Mouse (Mus musculus) erythroblast, embryonic 14.5 days (primary cell): Measurements from ENCODE around the gene Gm6040.

Source experiments
- GATA1 ChIP-seq: IDR thresholded peaks from 2 replicates; pipeline ENCODE4 v1.6.1; 2012; ENCODE audit warnings: low read length, inconsistent platforms, mixed read lengths
- TAL1 ChIP-seq: IDR thresholded peaks from 3 replicates; pipeline ENCODE4 v1.6.1; 2012; ENCODE audit warnings: low read length, inconsistent platforms, mixed read lengths

DNA sequence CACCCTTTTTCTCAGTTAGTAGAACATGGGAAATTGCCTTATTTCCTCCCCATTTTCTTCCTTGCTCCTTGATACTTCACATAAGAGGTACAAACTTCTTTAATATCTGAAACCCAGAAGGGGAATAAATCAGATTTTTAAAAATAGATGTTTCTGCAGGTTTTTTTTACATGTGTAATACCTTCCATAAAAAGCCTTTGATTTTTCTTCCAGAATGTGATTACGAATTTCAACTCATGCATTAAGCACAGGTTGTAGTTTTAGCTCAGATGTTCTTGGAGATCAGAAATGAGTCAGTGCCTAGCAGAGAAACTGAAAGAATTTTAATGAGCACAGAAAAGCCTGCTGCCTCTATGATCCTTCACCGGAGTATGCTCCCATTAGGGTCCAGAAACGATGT lies at the start of gene Gm6040:
- TF ChIP-seq GATA1, result no peak
- no peak for TF ChIP-seq TAL1
